Mouse (Mus musculus) small intestine, adult 2 months (tissue): Measurements from ENCODE around the gene Amh.

ENCODE experiments used
- CTCF ChIP-seq: fragments of 200-500 bp; IDR thresholded peaks from 2 replicates; pipeline ENCODE4 v1.5.1; 2012; ENCODE audit warnings: low read depth, mild to moderate bottlenecking, control low read depth, inconsistent platforms, low read length, moderate library complexity, mixed read lengths; ENCODE audit not compliant: insufficient replicate concordance, insufficient read length; ENCODE audit errors: extremely low read depth
- POLR2A ChIP-seq: fragments of 200-500 bp; IDR thresholded peaks from 2 replicates; pipeline ENCODE4 v1.6.1; 2012; ENCODE audit warnings: low read depth, mild to moderate bottlenecking, control low read depth, inconsistent platforms, low read length, moderate library complexity

GRCm38 (mm10) chr10:80760596-80761524, 44.2 kb upstream of the Amh start:
- TF ChIP-seq POLR2A (peak; percentile 67; the same call in 1 of the 2 replicates), CTCF (peak; percentile 20; the same call in 1 of the 2 replicates)
